Comparison of ENCODE assay signal across 8 mouse cellular contexts in genomic region chr7:126761529-126762067, GRCm38 (mm10). TPM values are rescaled to one million over a fixed set of nuclear protein-coding genes. Genes with fewer than 3 reads are reported as not detected.
DNase-seq lines count a peak whose midpoint lies in the region; ATAC-seq and TF ChIP-seq lines count a peak whose summit lies in the region.

No protein-coding gene starts in this region.

- no peaks in the 10 kb centered on the region for H3K9me3 ChIP-seq in kidney, embryonic 15.5 days (replicated peaks)
- no peaks in the 10 kb centered on the region for H3K9me3 ChIP-seq in heart, postnatal 0 days (replicated peaks; ENCODE audit: control insufficient read depth, low read length)
- no peaks in the 10 kb centered on the region for H3K9me3 ChIP-seq in midbrain, embryonic 13.5 days

- no peak overlapping the region for H3K4me3 ChIP-seq in kidney, embryonic 15.5 days (replicated peaks)
- no peak overlapping the region for H3K4me3 ChIP-seq in cortical plate, adult 2 months (ENCODE audit: insufficient read depth, low read length)
- H3K4me3 ChIP-seq in heart, postnatal 0 days (ENCODE audit: low read depth, low read length) = no peak overlapping the region
- H3K4me3 ChIP-seq in midbrain, embryonic 13.5 days (replicated peaks) = peak overlapping the region; percentile 79; the same call in 1 of the 2 replicates

- no peak for TF ChIP-seq CTCF in cortical plate, adult 2 months (IDR thresholded peaks at IDR 0.05; ENCODE audit: extremely low read depth, insufficient read depth, low read length)
- no peak for TF ChIP-seq CTCF in heart, postnatal 0 days (IDR thresholded peaks at IDR 0.05; ENCODE audit: low read depth)

- no peak for DNase-seq in kidney, adult 11 months
- no peak for DNase-seq in heart, postnatal 0 days (ENCODE audit: low spot score)
- no peak for DNase-seq in ovary, postnatal 10 days (ENCODE audit: low spot score)
- DNase-seq in adrenal gland, postnatal 4 days (ENCODE audit: low spot score in 2 of 2) = no peak
- DNase-seq in right cerebral cortex, postnatal 25 days = no peak

- H3K4me2 ChIP-seq in kidney, embryonic 15.5 days = no peak overlapping the region
- peak overlapping the region; percentile 91; the same call in 1 of the 2 replicates for H3K4me2 ChIP-seq in heart, postnatal 0 days (ENCODE audit: low read depth, low read length)
- H3K4me2 ChIP-seq in midbrain, embryonic 13.5 days (replicated peaks) = peak overlapping the region; percentile 90

- H3K9ac ChIP-seq in kidney, embryonic 15.5 days = no peak overlapping the region
- no peak overlapping the region for H3K9ac ChIP-seq in heart, postnatal 0 days (replicated peaks; ENCODE audit: low read depth, low read length)
- H3K9ac ChIP-seq in midbrain, embryonic 13.5 days (replicated peaks) = no peak overlapping the region

- TF ChIP-seq POLR2A in cortical plate, adult 2 months (IDR thresholded peaks at IDR 0.05; ENCODE audit: extremely low read depth, insufficient read depth, low read length) = no peak

- no peaks in the 10 kb centered on the region for H3K27me3 ChIP-seq in kidney, embryonic 15.5 days
- no peaks in the 10 kb centered on the region for H3K27me3 ChIP-seq in heart, postnatal 0 days (ENCODE audit: control insufficient read depth, insufficient read depth, low read length)
- no peaks in the 10 kb centered on the region for H3K27me3 ChIP-seq in midbrain, embryonic 13.5 days

- H3K36me3 ChIP-seq in kidney, embryonic 15.5 days = peaks cover 49% of the 10 kb centered on the region
- H3K36me3 ChIP-seq in heart, postnatal 0 days (replicated peaks; ENCODE audit: control insufficient read depth, insufficient read depth, low read length) = peaks cover 36% of the 10 kb centered on the region
- H3K36me3 ChIP-seq in midbrain, embryonic 13.5 days = peaks cover 43% of the 10 kb centered on the region

- peaks cover 39% of the 10 kb centered on the region for H3K4me1 ChIP-seq in kidney, embryonic 15.5 days
- H3K4me1 ChIP-seq in cortical plate, adult 2 months (ENCODE audit: control insufficient read depth, insufficient read depth, low read length) = peaks cover 12% of the 10 kb centered on the region
- peaks cover 9% of the 10 kb centered on the region; the same call in 1 of the 2 replicates for H3K4me1 ChIP-seq in heart, postnatal 0 days (ENCODE audit: control insufficient read depth, insufficient read depth)
- H3K4me1 ChIP-seq in midbrain, embryonic 13.5 days (replicated peaks) = peaks cover 35% of the 10 kb centered on the region

- TF ChIP-seq EP300 in heart, postnatal 0 days (IDR thresholded peaks at IDR 0.05; ENCODE audit: low read depth) = no peak

- peak overlapping the region; percentile 96 for H3K27ac ChIP-seq in kidney, embryonic 15.5 days
- H3K27ac ChIP-seq in cortical plate, adult 2 months (ENCODE audit: insufficient read depth, low read length) = peak overlapping the region; percentile 57
- peak overlapping the region; percentile 94 for H3K27ac ChIP-seq in heart, postnatal 0 days (ENCODE audit: low read depth)
- no peak overlapping the region for H3K27ac ChIP-seq in midbrain, embryonic 13.5 days

- no peak for ATAC-seq in kidney, embryonic 15.5 days (replicated peaks; ENCODE audit: low FRiP score)
- no peak for ATAC-seq in heart, postnatal 0 days (ENCODE audit: insufficient read depth, low read depth)
- no peak for ATAC-seq in midbrain, embryonic 13.5 days

- WGBS in kidney, embryonic 15.5 days = 66% methylated on average over 6 of the region's 6 CpGs
- 58% methylated on average over 6 of the region's 6 CpGs for WGBS in heart, postnatal 0 days
- WGBS in midbrain, embryonic 13.5 days = 77% methylated on average over 6 of the region's 6 CpGs

RNA-seq across cellular contexts. Expression of gene Mapk3, which starts 2.2 kb away (rescaled TPM):
- 63.8 and 73.2 TPM in 2 replicates for polyA plus RNA-seq in kidney, embryonic 15.5 days (2015; fragmentation: Nextera tagmentation; extraction: Ambion mirVana)
- 246 and 283 TPM in 2 replicates for polyA plus RNA-seq in cortical plate, adult 2 months (2012; rRNA removed)
- total RNA-seq in heart, postnatal 0 days (2014; rRNA removed; ENCODE audit: low replicate concordance) = 59.2 and 69.4 TPM in 2 replicates
- polyA plus RNA-seq in heart, postnatal 0 days (2015; fragmentation: Nextera tagmentation; extraction: Ambion mirVana) = 51.9 and 53.0 TPM in 2 replicates
- 78.8 and 80.7 TPM in 2 replicates for polyA plus RNA-seq in midbrain, embryonic 13.5 days (2015; fragmentation: Nextera tagmentation; extraction: Ambion mirVana)
- total RNA-seq in adrenal gland, postnatal 4 days (2021) = 100 to 1,000 TPM; 162 to 172 TPM

RNA-seq across cellular contexts. Expression of gene Gdpd3, which starts 4.5 kb away (rescaled TPM):
- 1.8 and 1.9 TPM in 2 replicates for polyA plus RNA-seq in kidney, embryonic 15.5 days (2015; fragmentation: Nextera tagmentation; extraction: Ambion mirVana)
- polyA plus RNA-seq in cortical plate, adult 2 months (2012; rRNA removed) = 2.5 and 3.1 TPM in 2 replicates
- 7.3 and 7.9 TPM in 2 replicates for total RNA-seq in heart, postnatal 0 days (2014; rRNA removed; ENCODE audit: low replicate concordance)
- 0.69 and 0.77 TPM in 2 replicates for polyA plus RNA-seq in heart, postnatal 0 days (2015; fragmentation: Nextera tagmentation; extraction: Ambion mirVana)
- 2.5 and 2.9 TPM in 2 replicates for polyA plus RNA-seq in midbrain, embryonic 13.5 days (2015; fragmentation: Nextera tagmentation; extraction: Ambion mirVana)
- 1 to 10 TPM; 9.3 to 9.5 TPM for total RNA-seq in adrenal gland, postnatal 4 days (2021)

RNA-seq across cellular contexts. Expression of gene Ypel3, which starts 15.2 kb away (rescaled TPM):
- 81.5 and 82.2 TPM in 2 replicates for polyA plus RNA-seq in kidney, embryonic 15.5 days (2015; fragmentation: Nextera tagmentation; extraction: Ambion mirVana)
- 539 and 545 TPM in 2 replicates for polyA plus RNA-seq in cortical plate, adult 2 months (2012; rRNA removed)
- 88.9 and 146 TPM in 2 replicates for total RNA-seq in heart, postnatal 0 days (2014; rRNA removed; ENCODE audit: low replicate concordance)
- 84.1 and 111 TPM in 2 replicates for polyA plus RNA-seq in heart, postnatal 0 days (2015; fragmentation: Nextera tagmentation; extraction: Ambion mirVana)
- polyA plus RNA-seq in midbrain, embryonic 13.5 days (2015; fragmentation: Nextera tagmentation; extraction: Ambion mirVana) = 163 and 180 TPM in 2 replicates
- total RNA-seq in adrenal gland, postnatal 4 days (2021) = 100 to 1,000 TPM; 112 to 122 TPM

RNA-seq across cellular contexts. Expression of gene Tbx6, which starts 19.7 kb away (rescaled TPM):
- 0.37 and 0.51 TPM in 2 replicates for polyA plus RNA-seq in kidney, embryonic 15.5 days (2015; fragmentation: Nextera tagmentation; extraction: Ambion mirVana)
- polyA plus RNA-seq in cortical plate, adult 2 months (2012; rRNA removed) = 1.4 and 1.6 TPM in 2 replicates
- total RNA-seq in heart, postnatal 0 days (2014; rRNA removed; ENCODE audit: low replicate concordance) = 0.23 and 1.3 TPM in 2 replicates
- 0.07 TPM in 1 of 2 replicates, not detected in the other for polyA plus RNA-seq in heart, postnatal 0 days (2015; fragmentation: Nextera tagmentation; extraction: Ambion mirVana)
- 0.36 and 0.49 TPM in 2 replicates for polyA plus RNA-seq in midbrain, embryonic 13.5 days (2015; fragmentation: Nextera tagmentation; extraction: Ambion mirVana)
- under 1 TPM; 0.65 to 0.90 TPM for total RNA-seq in adrenal gland, postnatal 4 days (2021)

RNA-seq across cellular contexts. Expression of gene Ppp4c, which starts 30.7 kb away (rescaled TPM):
- polyA plus RNA-seq in kidney, embryonic 15.5 days (2015; fragmentation: Nextera tagmentation; extraction: Ambion mirVana) = 257 and 272 TPM in 2 replicates
- 75.4 and 77.7 TPM in 2 replicates for polyA plus RNA-seq in cortical plate, adult 2 months (2012; rRNA removed)
- total RNA-seq in heart, postnatal 0 days (2014; rRNA removed; ENCODE audit: low replicate concordance) = 93.7 and 118 TPM in 2 replicates
- 75.8 and 77.4 TPM in 2 replicates for polyA plus RNA-seq in heart, postnatal 0 days (2015; fragmentation: Nextera tagmentation; extraction: Ambion mirVana)
- polyA plus RNA-seq in midbrain, embryonic 13.5 days (2015; fragmentation: Nextera tagmentation; extraction: Ambion mirVana) = 224 and 241 TPM in 2 replicates
- 100 to 1,000 TPM; 134 to 142 TPM for total RNA-seq in adrenal gland, postnatal 4 days (2021)
